Mouse (Mus musculus): ENCODE measurements around the gene Gna12.

Gene Gna12

GRCm38 (mm10) chr5:140762540-140762939, 67.7 kb downstream of the Gna12 start:
- CTCF ChIA-PET = no interaction called here

GRCm38 (mm10) chr5:140758864-140759263, 71.4 kb downstream of the Gna12 start:
- CTCF ChIA-PET = no interaction called here

GRCm38 (mm10) chr5:140753223-140753622, 77.0 kb downstream of the Gna12 start:
- CTCF ChIA-PET = no interaction called here

GRCm38 (mm10) chr5:140752639-140753038, 77.6 kb downstream of the Gna12 start:
- CTCF ChIA-PET = no interaction called here

GRCm38 (mm10) chr5:140752041-140752440, 78.2 kb downstream of the Gna12 start:
- CTCF ChIA-PET = interaction anchor here (0.6 kb wide), 1 partner anchor 110 kb away, joined by 4 read pairs; no protein-coding TSS in a partner anchor

- CTCF ChIA-PET = interaction anchor here (0.6 to 1.2 kb wide), 4 partner anchors 18 to 211 kb away, joined by 3 to 8 read pairs (median 5); no protein-coding TSS in a partner anchor
Observed at GRCm38 (mm10) chr5:140750925-140751324, 79.3 kb downstream of the Gna12 start.

GRCm38 (mm10) chr5:140749062-140749875, 81.0 kb downstream of the Gna12 start:
- CTCF ChIA-PET = interaction anchor here (0.5 to 1.1 kb wide), 4 partner anchors 16 to 232 kb away, joined by 3 read pairs; no protein-coding TSS in a partner anchor

- CTCF ChIA-PET = no interaction called here
Observed at GRCm38 (mm10) chr5:140748425-140748824, 81.8 kb downstream of the Gna12 start.

- CTCF ChIA-PET = no interaction called here
Observed at GRCm38 (mm10) chr5:140743706-140744131, 86.5 kb downstream of the Gna12 start.

GRCm38 (mm10) chr5:140741877-140742276, 88.4 kb downstream of the Gna12 start:
- CTCF ChIA-PET = interaction anchor here (0.5 kb wide), 1 partner anchor 24 kb away, joined by 3 read pairs; no protein-coding TSS in a partner anchor

- CTCF ChIA-PET = no interaction called here
Observed at GRCm38 (mm10) chr5:140741040-140741439, 89.2 kb downstream of the Gna12 start.

- CTCF ChIA-PET = interaction anchor here (0.8 kb wide), 1 partner anchor 66 kb away, joined by 7 read pairs; no protein-coding TSS in a partner anchor
Observed at GRCm38 (mm10) chr5:140739813-140740212, 90.4 kb downstream of the Gna12 start.

GRCm38 (mm10) chr5:140736166-140736565, 94.1 kb downstream of the Gna12 start:
- CTCF ChIA-PET = interaction anchor here (0.6 kb wide), 1 partner anchor 262 kb away, joined by 3 read pairs; no protein-coding TSS in a partner anchor

- CTCF ChIA-PET = no interaction called here
Observed at GRCm38 (mm10) chr5:140735297-140735696, 94.9 kb downstream of the Gna12 start.

GRCm38 (mm10) chr5:140733336-140733735, 96.9 kb downstream of the Gna12 start:
- CTCF ChIA-PET = interaction anchor here (0.7 to 1.2 kb wide), 2 partner anchors 14 to 17 kb away, joined by 3 to 4 read pairs; no protein-coding TSS in a partner anchor

- CTCF ChIA-PET = interaction anchor here (0.6 kb wide), 2 partner anchors 191 to 455 kb away, joined by 3 to 7 read pairs; no protein-coding TSS in a partner anchor
Observed at GRCm38 (mm10) chr5:140732195-140732594, 98.0 kb downstream of the Gna12 start.

- CTCF ChIA-PET = no interaction called here
Observed at GRCm38 (mm10) chr5:140731040-140731797, 99.0 kb downstream of the Gna12 start.

- CTCF ChIA-PET = no interaction called here
Observed at GRCm38 (mm10) chr5:140726946-140727740, 103.1 kb downstream of the Gna12 start.

- CTCF ChIA-PET = no interaction called here
Observed at GRCm38 (mm10) chr5:140726062-140726839, 104.0 kb downstream of the Gna12 start.

- CTCF ChIA-PET = no interaction called here
Observed at GRCm38 (mm10) chr5:140723822-140724221, 106.4 kb downstream of the Gna12 start, which contains the start of gene Amz1. Gene Amz1 (plus strand): TSS chr5:140724127.

- CTCF ChIA-PET = no interaction called here
Observed at GRCm38 (mm10) chr5:140722121-140722520, 108.1 kb downstream of the Gna12 start.

Measured in spleen, embryonic (tissue).